Mouse (Mus musculus): ENCODE results near the gene Cerk. TPM values are rescaled to one million over a fixed set of nuclear protein-coding genes. Genes with fewer than 3 reads are reported as not detected.
A peak's percentile ranks its signal among the peaks of the same experiment; 100 is the strongest.
"Not testable (repeated sequence)": the region's sequence is repeated elsewhere in the genome, so short reads cannot be mapped to it uniquely, and the experiment has no call there.

Cerk gene
- total RNA-seq, 2 experiments from 2014 or later: 3.6 to 5.3 TPM

DNA sequence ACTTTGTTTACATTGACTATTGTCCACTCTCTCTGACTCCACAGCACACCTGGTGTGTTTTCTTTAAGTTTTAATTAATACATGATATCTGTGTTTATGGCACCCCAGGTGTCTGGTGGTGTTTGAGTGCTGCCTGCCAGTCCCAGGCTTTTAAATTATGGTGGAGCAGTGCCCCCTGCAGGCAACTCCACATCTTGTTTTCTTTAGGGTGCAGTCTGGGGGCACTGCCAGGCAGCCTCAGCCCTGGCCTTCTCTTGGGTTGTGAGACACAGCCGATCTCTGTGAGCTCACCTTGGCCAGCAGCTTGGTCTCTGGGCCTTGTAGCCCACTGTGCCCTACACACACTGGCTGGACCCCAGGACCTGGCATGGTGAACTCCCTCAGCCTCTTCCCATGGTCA is 61.6 kb downstream of the Cerk start:
- intact Hi-C loops (cut with DNase I): loop anchor here (1.0 kb wide), 1 partner anchor 70 kb away; no protein-coding TSS in a partner anchor
- peak; percentile 68 to 69 for DNase-seq

DNA sequence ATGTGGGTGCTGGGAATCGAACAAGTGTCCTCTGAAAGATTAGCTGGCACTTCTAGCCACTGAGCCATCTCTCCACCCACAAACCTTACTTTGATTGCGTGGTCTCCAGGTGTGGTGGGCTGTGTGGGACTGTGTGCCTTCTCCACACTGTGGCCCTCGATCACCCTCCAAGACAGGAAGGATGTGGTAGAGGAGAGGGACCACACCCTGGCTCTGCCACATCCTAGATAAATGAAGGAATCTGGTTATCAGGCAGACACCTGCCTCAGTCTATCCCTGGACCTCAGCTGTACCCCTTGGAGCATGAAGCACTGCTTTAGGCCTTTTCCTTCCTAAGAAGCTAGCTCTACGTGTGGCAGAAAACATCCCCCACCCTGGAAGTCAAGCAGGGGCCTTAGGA is 62.5 kb downstream of the Cerk start:
- no peak for DNase-seq
- intact Hi-C loops (cut with DNase I): no loop called here

DNA sequence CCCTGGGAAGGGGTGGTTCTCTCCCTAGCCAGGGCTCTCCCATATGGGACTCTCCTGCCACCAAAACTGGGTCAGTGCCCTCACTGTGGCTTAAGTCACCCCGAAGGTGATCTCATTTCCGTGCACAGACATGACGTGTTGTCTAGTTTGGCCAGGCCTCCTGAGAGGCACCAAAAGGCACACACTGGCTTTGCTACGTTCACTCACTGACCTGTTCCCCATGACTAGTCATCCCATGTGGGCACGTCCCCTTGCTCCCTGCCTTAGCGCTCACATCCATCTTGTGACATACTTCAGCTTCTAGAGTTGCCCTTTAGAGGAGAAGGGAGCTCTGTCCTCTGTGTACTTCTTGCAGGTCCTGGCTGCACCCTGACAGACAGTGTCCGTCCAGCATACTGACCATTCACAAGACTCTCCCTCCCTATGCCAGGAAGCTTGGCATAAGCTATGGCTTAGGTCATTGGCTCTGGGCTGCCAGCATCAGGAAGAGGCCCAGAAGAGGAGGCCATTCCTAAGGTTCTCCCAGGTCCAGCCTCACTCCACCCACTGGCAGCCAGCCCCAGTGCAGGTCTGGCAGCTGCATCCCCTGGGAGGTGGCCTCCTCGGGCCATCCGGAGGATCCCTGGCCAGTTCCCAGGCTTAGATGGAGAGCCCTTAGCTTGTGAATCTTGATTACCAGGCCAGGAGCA is 63.5 kb downstream of the Cerk start:
- DNase-seq: peak; percentile 61 to 63
- intact Hi-C loops (cut with DNase I): no loop called here

DNA sequence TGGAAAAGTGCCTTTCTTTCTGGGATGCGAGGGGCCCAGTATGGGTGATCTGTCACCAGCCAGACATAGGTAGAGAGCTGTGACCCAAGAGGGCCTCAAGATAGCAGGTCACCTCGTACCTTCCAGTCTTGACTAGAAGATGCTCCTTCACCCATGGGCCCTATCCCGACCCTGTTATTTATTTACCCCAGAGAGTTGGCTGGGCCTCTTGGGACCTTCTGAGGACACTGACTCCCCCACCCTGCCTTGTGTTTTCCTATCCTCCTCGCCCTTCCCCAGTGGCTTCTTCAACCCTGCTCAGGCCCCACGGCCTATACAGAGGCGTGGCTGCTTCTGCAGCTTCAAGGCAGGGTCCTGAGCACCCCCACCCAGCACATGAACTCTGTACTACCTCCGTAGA is 66.8 kb downstream of the Cerk start:
- DNase-seq: no peak
- intact Hi-C loops (cut with DNase I): no loop called here

DNA sequence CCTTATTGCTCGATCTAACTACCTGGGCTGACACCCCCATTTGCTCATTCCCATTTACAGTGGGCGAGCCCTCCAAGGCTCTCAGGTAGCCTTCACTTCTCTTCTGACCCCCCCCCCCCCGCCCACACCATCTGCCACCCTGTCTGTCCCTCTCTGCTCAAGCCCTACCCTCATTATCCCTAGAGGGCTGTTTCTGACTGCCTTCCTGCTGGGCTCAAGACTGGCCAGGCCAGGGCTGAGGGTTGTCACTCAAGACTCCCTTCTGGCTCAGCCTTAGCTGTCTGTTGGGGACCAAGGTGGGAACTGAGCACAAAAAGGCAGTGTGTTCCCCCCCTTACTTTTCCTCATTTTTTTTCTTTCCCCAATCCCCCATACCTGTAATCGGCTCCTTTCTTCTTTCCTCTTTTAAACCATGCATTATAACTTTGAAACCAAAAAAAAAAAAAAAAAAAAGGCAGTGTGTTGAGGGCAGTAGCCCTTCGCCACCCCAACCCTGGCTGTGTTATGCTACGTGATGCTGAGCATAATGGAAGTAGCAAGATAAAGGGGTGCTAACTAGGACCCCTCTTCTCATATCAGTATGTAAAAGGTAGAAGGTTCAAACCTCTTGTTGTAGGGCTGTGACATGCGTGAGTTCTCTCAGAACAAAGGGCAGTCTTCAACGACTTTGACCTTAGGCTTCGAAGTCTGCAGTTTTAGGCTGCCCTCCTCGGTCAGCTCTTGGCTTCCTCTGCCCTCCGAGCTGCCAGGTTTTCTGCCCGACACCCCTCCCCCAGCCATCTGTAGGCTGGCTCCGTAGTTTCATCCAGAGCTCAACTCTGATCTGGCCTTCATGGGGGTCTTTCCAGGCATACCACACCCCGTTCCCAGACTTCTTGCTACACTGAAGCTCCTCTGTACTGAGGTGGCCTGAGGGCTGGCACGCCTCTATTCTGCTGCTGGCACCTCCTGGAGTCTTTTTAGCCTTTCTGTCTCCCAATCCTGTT is 68.5 kb downstream of the Cerk start:
- intact Hi-C loops (cut with DNase I): no loop called here
- no peak for DNase-seq

DNA sequence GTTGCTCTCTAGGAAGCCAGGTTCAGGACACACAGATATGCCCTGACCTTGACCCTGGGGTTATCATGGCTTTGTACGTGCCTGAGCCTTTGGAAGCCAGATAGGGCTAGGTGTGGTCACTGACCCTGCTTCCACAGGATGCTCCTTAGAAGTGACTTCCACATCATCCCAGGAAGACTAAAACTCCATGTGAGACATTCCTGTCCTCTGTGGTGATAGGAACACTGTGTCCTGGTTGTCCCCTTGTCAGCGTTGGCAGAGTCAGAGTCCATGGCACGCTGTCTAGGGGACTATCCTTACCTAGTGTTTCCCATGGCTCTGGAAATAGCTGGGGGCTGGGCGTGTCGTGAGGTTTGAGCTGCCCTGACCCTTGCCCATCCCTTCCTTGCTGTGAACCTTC is 69.5 kb downstream of the Cerk start:
- intact Hi-C loops (cut with DNase I): no loop called here
- DNase-seq: no peak

DNA sequence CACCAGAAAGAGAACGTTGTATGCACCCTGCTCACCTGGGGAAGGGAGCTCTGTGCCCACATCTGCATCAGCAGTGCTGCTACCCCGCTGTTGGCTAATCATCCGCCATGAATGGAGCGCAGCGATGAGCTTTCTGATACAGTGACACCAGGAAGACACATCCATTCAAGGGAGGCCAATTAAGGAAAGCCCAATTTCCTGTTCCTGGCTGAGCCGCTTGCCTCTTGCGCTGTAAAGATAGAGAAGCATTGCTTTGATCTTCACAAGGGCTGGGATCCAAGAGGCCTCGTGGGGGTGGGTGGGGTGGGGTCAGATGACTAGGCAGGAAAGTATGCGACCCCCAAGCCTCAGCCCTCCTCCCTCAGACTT is 72.6 kb downstream of the Cerk start:
- DNase-seq: no peak
- intact Hi-C loops (cut with DNase I): no loop called here

DNA sequence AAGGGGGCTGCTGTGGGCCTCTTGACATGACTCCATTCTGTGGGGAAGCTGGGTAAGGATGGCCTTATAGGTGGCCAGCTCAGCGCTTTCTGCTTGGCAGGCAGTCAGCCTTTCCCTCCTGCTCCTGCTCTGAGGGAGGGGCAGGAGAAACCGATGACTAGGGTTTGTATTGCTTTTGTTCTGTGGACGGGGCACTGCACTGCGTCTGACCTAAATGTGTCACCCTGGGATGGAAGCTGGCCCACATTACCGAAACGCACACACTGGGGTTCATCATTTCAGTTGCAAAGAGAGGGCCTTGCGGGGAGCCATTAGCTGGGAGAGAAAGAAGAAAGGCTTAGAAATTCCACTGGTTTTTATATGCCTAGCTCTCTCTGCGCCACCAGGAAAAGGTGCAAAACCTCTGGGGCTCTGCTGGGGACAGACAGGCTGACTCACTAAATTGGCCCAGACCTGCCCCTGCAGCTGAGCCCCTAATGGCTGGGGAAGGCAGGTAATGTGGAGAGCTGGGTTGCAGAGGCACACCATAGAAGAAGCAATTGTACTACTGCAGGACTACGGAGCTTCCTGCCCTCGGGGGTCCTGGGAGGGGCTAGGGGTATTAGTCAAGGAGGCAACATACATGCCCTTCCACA is 73.1 kb downstream of the Cerk start:
- intact Hi-C loops (cut with DNase I): no loop called here

DNA sequence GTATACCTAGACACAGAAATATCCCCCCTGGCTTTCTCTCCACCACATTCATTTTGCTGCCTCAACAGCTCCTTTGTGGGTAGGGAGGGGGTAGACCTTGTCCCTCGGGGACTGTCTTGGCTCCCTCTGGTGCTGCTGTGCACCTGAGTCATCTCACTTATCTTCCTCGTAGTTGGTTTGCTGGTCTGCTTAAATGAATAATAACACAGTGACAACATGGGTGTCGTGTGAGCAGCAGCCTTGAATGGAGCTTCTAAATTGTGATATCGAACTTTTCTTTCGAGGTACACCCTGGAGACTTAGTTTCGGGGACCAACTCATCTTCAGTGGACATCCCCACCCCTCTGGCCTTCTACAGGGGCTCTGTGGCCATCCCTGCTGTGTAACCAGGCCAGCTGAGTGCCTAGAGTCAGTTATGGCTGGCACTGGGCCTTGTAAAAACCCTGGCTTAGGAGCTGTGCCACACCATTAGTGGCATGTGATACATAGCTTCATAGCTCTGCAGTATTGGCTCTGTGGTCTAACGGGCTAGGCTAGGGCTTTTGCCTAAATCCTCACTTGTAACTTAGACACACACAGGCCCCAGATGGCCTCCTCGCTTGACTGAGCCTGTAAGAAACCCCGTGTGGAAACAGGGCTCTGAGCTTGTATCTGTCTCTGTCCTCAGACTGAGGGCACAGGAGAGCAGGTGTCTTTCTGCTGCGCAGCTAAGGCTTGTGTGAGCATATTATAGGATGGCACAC is 75.4 kb downstream of the Cerk start:
- DNase-seq: no peak
- intact Hi-C loops (cut with DNase I): no loop called here

More for the DNA sequence above, 73.1 kb downstream of the Cerk start:
- DNase-seq: no peak

DNA sequence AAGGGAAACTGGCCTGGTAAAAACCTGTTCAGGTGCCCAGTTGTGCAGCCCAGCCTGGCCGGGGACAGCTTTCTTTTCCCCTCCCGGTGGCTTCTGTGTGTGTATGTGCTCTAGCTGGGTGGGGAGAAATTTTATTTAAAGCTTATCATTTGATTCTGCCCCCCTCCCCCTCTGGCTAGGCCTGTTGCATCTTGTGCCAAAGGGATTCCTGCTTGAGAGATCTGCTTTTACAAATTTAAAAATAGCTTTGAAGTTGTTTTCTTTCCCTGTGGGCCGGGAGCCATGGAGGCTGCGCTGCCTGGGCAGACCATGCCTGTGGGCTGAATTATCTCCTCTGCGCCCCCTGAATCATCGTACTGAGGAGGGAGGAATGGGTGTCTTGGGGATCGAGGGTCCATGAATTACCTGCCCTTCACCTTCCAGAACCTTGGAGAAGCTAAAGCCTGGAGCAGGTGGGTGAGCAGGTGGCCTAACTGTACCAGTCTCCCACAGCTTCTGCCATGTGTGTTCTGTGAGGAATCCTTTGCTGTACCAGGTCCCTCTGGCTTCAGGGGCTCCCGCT is 76.2 kb downstream of the Cerk start:
- no peak for DNase-seq
- intact Hi-C loops (cut with DNase I): no loop called here

DNA sequence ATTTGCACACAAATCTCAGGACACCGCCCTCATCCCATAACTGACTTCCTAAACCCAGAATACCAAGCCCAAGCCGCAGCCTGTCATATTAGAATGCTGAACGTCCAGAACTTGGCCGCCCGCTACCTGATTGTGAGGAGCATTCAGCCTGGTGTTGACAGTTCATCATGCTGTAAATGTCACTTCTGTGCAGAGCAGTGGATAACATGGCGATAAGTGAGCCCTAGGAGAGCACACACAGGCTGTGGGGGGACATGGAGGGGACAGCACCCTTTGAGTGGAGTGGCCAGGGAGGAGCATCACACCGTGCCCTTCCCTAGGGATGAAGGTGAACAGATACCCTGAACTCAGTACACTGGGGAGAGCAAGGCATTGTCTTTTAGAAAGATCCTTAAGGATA is 76.7 kb downstream of the Cerk start:
- intact Hi-C loops (cut with DNase I): no loop called here
- no peak for DNase-seq

DNA sequence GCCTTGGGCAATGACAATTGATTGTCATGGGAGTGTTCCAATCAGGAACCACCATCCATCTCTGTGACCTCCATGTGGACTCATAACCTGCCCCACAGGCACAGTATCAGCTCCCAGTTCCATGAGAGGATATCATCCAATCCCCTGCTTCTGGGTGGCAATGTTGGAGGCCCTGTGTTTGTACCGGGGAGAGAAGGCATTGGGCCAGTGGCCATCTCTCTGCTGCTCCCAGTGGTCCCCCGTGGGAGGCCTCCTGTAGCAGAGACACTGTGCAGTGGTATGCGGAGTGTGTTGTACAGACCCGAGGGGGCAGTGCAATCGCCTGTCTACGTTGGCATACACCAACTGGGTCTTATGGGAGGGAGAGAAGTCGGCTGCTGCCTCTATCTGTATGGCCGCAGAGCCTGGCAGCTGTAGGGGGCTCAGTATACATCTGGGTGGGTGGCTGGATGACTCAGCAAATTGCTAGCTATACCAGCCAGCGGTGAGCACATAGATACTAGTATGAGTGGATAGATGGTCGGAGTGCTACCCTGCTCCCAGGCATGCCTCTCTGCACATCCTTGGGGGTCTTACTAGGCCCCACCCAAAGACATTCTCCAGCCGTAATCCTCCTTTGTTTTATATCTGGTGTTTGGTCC is 78.0 kb downstream of the Cerk start:
- intact Hi-C loops (cut with DNase I): no loop called here
- no peak for DNase-seq

DNA sequence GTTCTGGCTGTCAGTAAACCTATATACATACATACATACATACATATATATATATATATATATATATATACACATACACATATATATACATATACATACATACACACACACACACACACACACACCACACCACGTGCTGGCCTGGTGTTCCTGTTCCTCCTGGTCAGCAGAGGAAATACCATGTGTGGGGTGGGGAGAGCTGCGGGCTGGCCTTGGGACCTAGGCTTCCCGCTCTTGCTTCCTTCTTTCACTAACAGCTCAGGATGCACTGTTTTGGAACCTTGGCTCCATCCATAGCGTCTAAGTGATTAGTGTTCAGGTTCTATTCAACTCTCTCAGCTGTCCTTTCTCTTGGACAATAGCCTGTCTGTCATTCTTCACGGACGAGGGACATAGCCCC is 80.2 kb downstream of the Cerk start:
- no peak for DNase-seq
- intact Hi-C loops (cut with DNase I): no loop called here

DNA sequence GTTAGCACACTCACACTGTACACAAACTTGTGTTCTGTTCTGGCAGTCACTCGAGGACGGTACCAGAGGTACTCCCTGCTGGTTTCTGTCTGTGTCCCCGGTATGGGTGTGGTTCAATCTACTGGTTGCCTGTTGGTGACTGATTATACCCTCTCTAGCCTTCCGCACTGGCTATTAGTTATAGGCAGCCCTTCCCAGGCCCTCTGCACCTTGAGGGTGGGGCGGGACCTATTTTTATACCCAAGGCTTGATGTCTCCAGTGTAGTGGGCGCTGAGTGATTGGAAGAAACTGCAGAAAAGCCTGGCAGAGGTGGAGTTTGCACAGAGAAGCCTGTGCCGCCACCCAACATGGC is 80.6 kb downstream of the Cerk start:
- no peak for DNase-seq
- intact Hi-C loops (cut with DNase I): no loop called here

DNA sequence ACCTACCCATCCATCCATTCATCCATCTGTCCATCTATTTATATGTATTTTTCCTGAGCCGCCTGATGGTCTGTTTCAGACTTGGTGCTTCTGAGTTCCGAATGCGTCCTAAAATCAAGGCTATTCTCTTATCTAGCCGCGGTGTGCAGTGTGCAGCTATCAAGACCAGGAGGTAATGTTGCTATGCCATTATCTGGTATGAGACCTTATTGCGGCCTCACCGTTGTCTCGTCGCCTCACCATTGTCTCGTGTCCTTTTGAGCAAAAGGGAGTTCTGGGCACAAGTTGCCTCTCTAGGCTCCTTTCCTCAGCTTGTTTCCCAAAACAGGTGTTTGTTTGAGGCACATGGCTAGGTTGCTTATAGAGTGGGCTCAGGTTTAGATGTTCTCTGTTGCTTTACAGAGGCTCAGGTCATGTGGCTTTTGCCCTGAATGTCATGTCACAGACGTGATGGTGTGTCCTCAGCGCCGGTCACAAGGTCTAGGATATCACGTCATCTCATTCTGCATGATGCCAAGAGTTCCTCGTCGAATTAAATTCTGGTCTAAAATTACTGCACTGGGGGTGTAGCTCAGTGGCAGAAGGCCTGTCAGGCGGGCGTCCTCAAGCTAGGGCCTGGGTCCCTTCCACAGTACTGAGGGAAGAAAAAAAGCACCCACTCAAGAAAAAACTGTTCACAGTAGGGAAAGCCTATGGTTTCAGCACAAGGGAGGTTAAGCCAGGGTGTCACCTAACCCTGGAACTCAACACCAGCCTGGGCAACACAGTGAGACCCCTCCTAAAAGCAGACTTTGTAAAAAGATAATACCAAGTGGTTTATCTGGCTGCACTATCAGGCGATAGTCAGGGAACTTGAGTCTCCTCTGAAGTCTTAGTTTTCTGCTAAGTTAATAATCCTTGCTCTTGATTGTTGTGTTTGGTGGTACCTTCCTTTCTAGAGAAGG is 81.3 kb downstream of the Cerk start:
- intact Hi-C loops (cut with DNase I): no loop called here
- no peak for DNase-seq

DNA sequence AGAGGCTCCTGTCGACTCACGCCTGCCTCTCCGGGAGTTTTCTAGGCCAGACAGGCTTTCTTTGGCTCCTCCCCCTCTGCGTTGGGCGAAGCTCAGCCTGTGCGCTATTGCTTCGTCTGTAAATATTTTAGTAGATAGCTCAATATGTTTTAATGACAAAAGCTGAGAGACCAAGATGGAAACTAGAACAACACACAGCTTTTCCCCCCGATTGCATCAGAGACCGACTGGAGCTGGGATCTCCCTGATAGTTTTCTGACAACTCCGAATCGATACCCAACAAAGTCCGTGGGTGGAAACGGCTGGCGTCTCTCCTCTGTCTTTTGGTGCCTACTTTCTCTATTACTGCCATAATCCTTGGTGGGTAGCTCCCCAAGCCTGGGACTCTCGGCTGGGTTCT is 83.6 kb downstream of the Cerk start:
- intact Hi-C loops (cut with DNase I): no loop called here
- no peak for DNase-seq

DNA sequence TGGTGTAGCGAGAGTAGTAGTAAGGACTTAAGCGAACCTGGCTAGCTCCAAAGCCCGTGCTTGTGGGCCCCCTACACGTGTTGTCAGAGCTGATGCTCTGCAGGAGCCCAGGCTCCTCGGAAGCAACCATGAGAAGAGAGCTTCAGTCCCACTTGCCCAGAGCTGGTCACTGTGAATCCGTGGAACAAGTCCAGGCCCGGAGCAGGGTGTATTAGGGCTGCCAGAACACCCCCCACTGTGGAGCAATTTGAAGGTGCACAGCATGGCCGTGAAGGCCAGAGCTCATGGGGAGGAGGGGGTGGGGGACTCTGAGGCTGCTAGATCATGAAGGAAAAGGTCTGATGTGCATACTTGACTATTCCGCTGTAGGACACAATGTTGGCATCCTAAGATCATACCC is 84.4 kb downstream of the Cerk start:
- intact Hi-C loops (cut with DNase I): no loop called here

DNA sequence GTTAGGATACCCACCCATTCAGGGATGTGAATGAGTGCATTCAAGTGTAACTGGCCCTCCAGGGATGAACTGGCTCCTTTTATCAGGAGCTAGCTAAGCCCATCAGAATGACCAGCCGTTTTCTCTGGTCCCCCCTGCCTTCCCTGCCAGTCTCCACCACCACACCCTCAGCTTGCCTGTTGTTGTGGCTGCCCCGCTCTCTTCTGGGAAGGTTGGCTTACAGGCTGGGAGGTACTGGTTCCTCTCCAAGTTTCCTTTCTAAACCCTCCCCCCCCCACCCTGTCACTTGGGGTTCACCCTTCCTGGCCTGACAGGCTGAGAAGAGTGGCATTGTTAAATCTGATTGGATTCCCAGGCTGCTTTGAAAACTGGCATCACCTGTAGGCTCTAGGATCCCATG is 88.1 kb downstream of the Cerk start:
- intact Hi-C loops (cut with DNase I): no loop called here
- no peak for DNase-seq

More for the DNA sequence above, 84.4 kb downstream of the Cerk start:
- DNase-seq: no peak

DNA sequence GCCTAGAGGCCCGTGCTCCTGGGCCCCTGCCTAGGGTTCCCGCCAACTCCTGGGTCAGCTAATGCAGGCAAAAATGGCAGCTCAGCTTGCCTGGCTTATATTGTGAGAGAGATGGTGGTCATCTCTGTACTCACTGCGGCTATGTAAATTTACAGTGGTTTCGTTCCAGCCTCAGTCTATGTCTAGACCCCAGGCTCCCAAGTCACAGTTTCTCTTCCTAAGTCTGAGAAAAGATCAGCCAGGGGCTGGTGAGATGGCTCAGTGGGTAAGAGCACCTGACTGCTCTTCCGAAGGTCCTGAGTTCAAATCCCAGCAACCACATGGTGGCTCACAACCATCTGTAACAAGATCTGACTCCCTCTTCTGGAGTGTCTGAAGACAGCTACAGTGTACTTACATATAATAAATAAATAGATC is 89.3 kb downstream of the Cerk start:
- intact Hi-C loops (cut with DNase I); DNase-seq: not testable (repeated sequence)

All from gastrocnemius, postnatal 36 days (tissue).